9 mouse cellular contexts compared by ENCODE assay signal in the genomic region with DNA sequence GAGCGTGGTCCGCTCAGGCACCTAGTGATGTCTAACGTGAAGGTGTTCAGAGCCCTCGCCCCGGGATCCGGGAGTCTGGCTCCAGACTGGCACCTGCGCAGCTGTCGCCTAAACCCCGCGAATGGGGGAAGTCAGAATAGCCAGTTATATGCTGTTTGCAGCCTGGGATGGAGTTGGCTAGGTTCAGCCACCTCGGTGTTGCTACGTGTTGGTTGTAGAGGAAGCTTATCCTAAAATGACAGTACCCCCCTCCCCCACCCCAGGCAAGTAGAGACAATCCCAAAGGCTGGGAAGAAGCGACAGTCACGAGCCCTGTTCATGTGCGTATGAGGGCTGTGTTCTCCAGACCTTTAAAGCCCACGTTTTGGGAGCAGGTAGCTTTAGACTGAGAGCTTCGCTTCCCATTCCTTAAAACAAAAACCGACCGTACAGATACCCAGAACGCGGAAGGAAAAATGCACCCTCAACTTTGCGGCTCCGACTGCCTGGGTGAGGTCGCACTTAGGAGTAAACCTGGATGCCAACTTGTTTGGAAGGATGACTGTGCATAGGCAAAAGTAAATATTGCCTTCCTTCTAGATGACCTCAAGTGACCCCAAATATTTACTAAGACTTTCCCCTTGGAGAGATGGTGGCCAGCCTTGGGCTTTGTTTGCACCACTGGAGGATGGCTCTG. TPM values are rescaled to one million over a fixed set of nuclear protein-coding genes. Genes with fewer than 3 reads are reported as not detected.
DNase-seq lines count a peak whose midpoint lies in the region; ATAC-seq lines count a peak whose summit lies in the region.
"Had no signal": no experiment of that assay in that cellular context is flagged by ENCODE, and none has a peak within 500 bp of the region (broad histone marks: within the 10 kb centered on the region; RNA-seq: fewer than 3 reads in every experiment).

No protein-coding gene starts in this region.

- intact Hi-C loops in left cerebral cortex, postnatal 4 days (cut with DNase I): loop anchor here (5.0 to 10.0 kb wide), 2 partner anchors 1199 to 1701 kb away; no protein-coding TSS in a partner anchor

- peak overlapping the region; percentile 77 for H3K9ac ChIP-seq in forebrain, embryonic 16.5 days (replicated peaks; ENCODE audit: low read depth, low read length)
- H3K9ac ChIP-seq in stomach, embryonic 14.5 days (replicated peaks; ENCODE audit: low read depth, low read length): no peak overlapping the region

- H3K27me3 ChIP-seq in forebrain, embryonic 16.5 days (replicated peaks; ENCODE audit: control insufficient read depth, insufficient read depth, low read length): peaks cover 4% of the 10 kb centered on the region; the same call in 1 of the 2 replicates
- H3K27me3 ChIP-seq in limb, embryonic 10.5 days (ENCODE audit: low read depth, poor library complexity, severe bottlenecking): peaks cover 95% of the 10 kb centered on the region
- peaks cover 50% of the 10 kb centered on the region for H3K27me3 ChIP-seq in stomach, embryonic 14.5 days (ENCODE audit: control insufficient read depth, insufficient read depth, low read length)

- H3K4me2 ChIP-seq in forebrain, embryonic 16.5 days (ENCODE audit: low read length): peak overlapping the region; percentile 93
- peak overlapping the region; percentile 82 for H3K4me2 ChIP-seq in stomach, embryonic 14.5 days (replicated peaks; ENCODE audit: low read depth, low read length)

- peaks cover 32% of the 10 kb centered on the region for H3K4me1 ChIP-seq in forebrain, embryonic 16.5 days (replicated peaks; ENCODE audit: control insufficient read depth, insufficient read depth, low read length)
- peaks cover 42% of the 10 kb centered on the region for H3K4me1 ChIP-seq in limb, embryonic 10.5 days
- 0 out of 2 replicates have a peak, but pooled peaks cover 4% of the 10 kb centered on the region for H3K4me1 ChIP-seq in stomach, embryonic 14.5 days (ENCODE audit: control insufficient read depth, insufficient read depth, low read length)

- H3K27ac ChIP-seq in forebrain, embryonic 16.5 days (ENCODE audit: low read length): peak overlapping the region; percentile 62; the same call in 1 of the 2 replicates
- H3K27ac ChIP-seq in limb, embryonic 10.5 days: no peak overlapping the region
- H3K27ac ChIP-seq in stomach, embryonic 14.5 days (ENCODE audit: low read length): no peak overlapping the region

- H3K9me3 ChIP-seq in forebrain, embryonic 16.5 days (ENCODE audit: control insufficient read depth, low read length): no peaks in the 10 kb centered on the region
- no peaks in the 10 kb centered on the region for H3K9me3 ChIP-seq in limb, embryonic 10.5 days (replicated peaks)
- no peaks in the 10 kb centered on the region for H3K9me3 ChIP-seq in stomach, embryonic 14.5 days (ENCODE audit: control insufficient read depth, low read depth, low read length)

- WGBS in forebrain, embryonic 16.5 days: 1% methylated on average over 24 of the region's 24 CpGs
- 3% methylated on average over 24 of the region's 24 CpGs for WGBS in limb, embryonic 10.5 days
- WGBS in stomach, embryonic 14.5 days: 4% methylated on average over 24 of the region's 24 CpGs

- H3K4me3 ChIP-seq in forebrain, embryonic 16.5 days (replicated peaks; ENCODE audit: low read length): peak overlapping the region; percentile 65
- peak overlapping the region; percentile 60 for H3K4me3 ChIP-seq in limb, embryonic 10.5 days
- peak overlapping the region; percentile 35 for H3K4me3 ChIP-seq in stomach, embryonic 14.5 days (ENCODE audit: low read depth, low read length)
- H3K4me3 ChIP-seq: myocyte had no signal

- ATAC-seq in forebrain, embryonic 16.5 days: no peak
- ATAC-seq in stomach, embryonic 14.5 days (ENCODE audit: insufficient number of reproducible peaks, insufficient read depth, low FRiP score, low read depth): no peak

- H3K36me3 ChIP-seq in forebrain, embryonic 16.5 days (ENCODE audit: control insufficient read depth, insufficient read depth): no peaks in the 10 kb centered on the region
- no peaks in the 10 kb centered on the region for H3K36me3 ChIP-seq in limb, embryonic 10.5 days
- H3K36me3 ChIP-seq in stomach, embryonic 14.5 days (ENCODE audit: control insufficient read depth, insufficient read depth, low read length): no peaks in the 10 kb centered on the region

- DNase-seq in left cerebral cortex, adult 11 months (ENCODE audit: low spot score): peak; percentile 44
- DNase-seq in left cerebral cortex, postnatal 4 days: no peak
- DNase-seq in limb, embryonic 10.5 days (ENCODE audit: low spot score): peak; percentile 51
- DNase-seq in spleen, postnatal 14 days (ENCODE audit: low spot score in 2 of 2): no peak
- no peak for DNase-seq in kidney, adult 11 months
- no peak for DNase-seq in adrenal gland, adult (ENCODE audit: inconsistent age in 2 of 2, low spot score in 1 of 2)

RNA-seq across cellular contexts. Expression of a gene that starts 1.8 kb away (rescaled TPM):
- total RNA-seq in left cerebral cortex, postnatal 4 days (2021): 10 to 100 TPM; 62.9 to 66.4 TPM
- 8.4 and 9.1 TPM in 2 replicates for polyA plus RNA-seq in forebrain, embryonic 16.5 days (2015; fragmentation: Nextera tagmentation; extraction: Ambion mirVana)
- 0.03 TPM in 1 of 2 replicates, not detected in the other for polyA plus RNA-seq in limb, embryonic 10.5 days (2016; fragmentation: Nextera tagmentation; extraction: Ambion mirVana)
- polyA plus RNA-seq in stomach, embryonic 14.5 days (2014; fragmentation: Nextera tagmentation; extraction: Ambion mirVana): 0.36 and 0.62 TPM in 2 replicates

RNA-seq across cellular contexts. Expression of a gene that starts 57.7 kb away (rescaled TPM):
- total RNA-seq in left cerebral cortex, postnatal 4 days (2021): 100 to 1,000 TPM; 112 to 116 TPM
- 96.0 and 98.9 TPM in 2 replicates for polyA plus RNA-seq in forebrain, embryonic 16.5 days (2015; fragmentation: Nextera tagmentation; extraction: Ambion mirVana)
- 56.7 and 57.9 TPM in 2 replicates for polyA plus RNA-seq in limb, embryonic 10.5 days (2016; fragmentation: Nextera tagmentation; extraction: Ambion mirVana)
- polyA plus RNA-seq in stomach, embryonic 14.5 days (2014; fragmentation: Nextera tagmentation; extraction: Ambion mirVana): 45.6 and 50.9 TPM in 2 replicates

Comparison
In these comparisons a context has a peak if more than half of its experiments do, and no peak if none do; other contexts are left out.
1. DNase-seq: peak in left cerebral cortex, adult 11 months (single experiment) and limb, embryonic 10.5 days (single experiment); none in left cerebral cortex, postnatal 4 days (single experiment), spleen, postnatal 14 days (0 of 2), kidney, adult 11 months (single experiment) and adrenal gland, adult (0 of 2).
2. Peak in every context shown above with its lines, with median percentiles within 50 percentile points of each other: H3K4me3 ChIP-seq.